Mouse (Mus musculus) right cerebral cortex, adult 2 months (tissue): ENCODE results near the gene 4921517D22Rik.
"Not testable (repeated sequence)": the region's sequence is repeated elsewhere in the genome, so short reads cannot be mapped to it uniquely, and the experiment has no call there.

Experiments used
- DNase-seq, 2 experiments: peaks; one replicate each; pipeline ENCODE4 v3.0.0; 2021 to 2022; ENCODE audit warnings: low spot score in 2 of 2

4921517D22Rik gene

DNA sequence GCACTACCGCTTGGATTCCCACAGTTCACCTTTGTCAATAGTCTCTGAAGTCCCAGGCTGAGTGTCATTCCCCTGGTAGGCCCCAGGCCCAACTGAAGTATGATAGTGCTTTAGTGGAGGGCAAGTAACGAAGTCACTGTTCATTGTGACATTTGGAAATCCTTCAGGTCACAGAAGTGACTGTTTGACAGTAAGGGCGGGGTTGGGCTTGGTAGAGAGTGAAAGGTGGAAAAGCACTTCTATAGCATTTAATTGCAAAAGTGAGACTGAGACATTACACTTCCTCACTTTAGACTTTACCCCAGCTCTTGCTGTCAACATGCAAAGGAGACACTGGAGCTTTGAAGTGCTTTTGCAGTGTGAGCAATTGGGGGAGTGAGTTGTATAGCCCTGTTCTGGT is at the start of gene 4921517D22Rik:
Gene 4921517D22Rik, minus strand, starts transcription at position 101 of the 400 bp plus-strand sequence.
- no peak for DNase-seq

- no peak for DNase-seq
Measured at GRCm38 (mm10) chr13:59741697-59742096, 47.8 kb upstream of the 4921517D22Rik start.

GRCm38 (mm10) chr13:59741096-59741495 is 47.2 kb upstream of the 4921517D22Rik start:
- DNase-seq = no peak

DNA sequence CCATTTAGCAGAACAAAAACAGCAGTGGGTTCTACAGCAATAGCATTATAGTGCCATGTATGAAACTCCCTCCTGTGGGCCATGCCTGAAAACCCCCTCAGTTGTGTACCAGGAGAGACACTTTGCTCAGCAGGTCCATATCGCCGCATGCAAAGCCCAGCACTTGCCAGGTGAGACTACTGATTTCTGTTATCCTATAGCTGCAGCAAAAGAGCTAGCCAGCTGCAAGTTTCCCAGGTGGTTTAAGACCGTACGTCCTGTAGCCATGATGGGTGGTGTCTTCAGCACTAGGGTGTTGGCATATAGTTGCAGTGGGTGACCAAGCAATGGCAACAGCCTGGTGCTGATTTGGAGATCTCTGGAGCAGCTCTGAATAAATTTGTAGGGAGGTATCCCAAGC is 45.5 kb upstream of the 4921517D22Rik start:
- DNase-seq = no peak

GRCm38 (mm10) chr13:59738455-59738854 is 44.5 kb upstream of the 4921517D22Rik start:
- no peak for DNase-seq

DNA sequence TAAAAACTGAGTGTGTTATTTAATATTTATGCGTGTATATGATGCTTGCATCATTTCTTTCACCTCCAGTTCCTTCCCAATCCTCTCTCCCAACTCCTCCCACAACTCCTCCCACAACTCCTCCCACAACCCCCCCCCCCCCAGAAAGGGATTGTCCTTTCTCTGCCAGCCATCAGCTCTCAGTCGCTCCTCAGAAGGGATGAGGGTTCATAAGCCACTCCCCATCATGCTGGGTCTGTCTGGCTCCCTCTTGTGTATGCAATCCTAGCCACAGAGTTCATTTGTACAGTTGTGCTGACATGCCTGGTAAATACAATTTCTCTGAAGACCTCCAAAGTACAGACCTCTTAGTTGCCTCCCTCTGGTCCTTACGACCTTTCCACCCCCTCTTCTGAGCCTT is 41.3 kb upstream of the 4921517D22Rik start:
- no peak for DNase-seq

DNA sequence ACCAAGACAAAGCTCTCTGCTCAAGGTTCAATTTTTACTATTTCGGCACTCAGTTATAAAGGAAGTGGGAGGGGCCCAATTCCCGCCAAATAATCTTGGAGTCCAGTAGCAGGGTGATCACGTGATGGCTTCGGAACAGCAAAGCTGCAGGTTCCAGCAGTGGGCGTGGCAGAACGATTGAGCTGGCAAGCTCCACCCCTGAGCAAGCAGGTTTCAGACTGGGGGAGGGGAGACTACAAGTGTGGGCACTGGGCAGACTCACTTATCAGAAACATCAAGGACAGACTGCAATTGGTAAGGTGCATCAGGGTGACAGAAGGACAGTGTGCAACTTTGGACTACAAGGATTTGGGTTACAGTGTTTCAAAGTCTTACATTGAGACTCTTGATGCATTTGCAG is 40.4 kb upstream of the 4921517D22Rik start:
- DNase-seq = not testable (repeated sequence)

- DNase-seq = no peak
Measured at GRCm38 (mm10) chr13:59733936-59734335, 40.0 kb upstream of the 4921517D22Rik start.

DNA sequence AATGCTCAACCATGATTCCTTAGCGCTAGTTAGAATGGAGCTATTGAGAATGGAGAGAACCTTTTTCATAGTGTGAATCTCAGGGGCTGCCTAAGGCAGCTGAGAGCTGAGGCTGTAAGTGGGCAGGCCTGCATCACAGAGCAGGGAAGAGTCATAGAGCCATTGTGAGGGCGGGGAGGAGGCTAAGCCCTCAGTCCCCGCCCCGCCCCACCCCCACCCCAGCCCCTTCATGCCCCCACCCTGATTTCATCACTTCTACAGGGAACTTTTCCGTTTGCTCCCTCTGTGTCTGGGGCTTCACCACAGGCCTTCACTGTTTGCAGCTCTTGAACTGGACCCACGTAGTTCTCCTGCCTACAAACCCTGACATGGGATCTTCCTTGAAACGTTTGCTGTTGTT is 37.7 kb upstream of the 4921517D22Rik start, which contains the start of gene Spata31d1d:
Gene Spata31d1d, minus strand, starts transcription at position 101 of the 400 bp plus-strand sequence.
- no peak for DNase-seq

GRCm38 (mm10) chr13:59728378-59729093 is 34.6 kb upstream of the 4921517D22Rik start:
- peak; percentile 87 to 91 for DNase-seq

DNA sequence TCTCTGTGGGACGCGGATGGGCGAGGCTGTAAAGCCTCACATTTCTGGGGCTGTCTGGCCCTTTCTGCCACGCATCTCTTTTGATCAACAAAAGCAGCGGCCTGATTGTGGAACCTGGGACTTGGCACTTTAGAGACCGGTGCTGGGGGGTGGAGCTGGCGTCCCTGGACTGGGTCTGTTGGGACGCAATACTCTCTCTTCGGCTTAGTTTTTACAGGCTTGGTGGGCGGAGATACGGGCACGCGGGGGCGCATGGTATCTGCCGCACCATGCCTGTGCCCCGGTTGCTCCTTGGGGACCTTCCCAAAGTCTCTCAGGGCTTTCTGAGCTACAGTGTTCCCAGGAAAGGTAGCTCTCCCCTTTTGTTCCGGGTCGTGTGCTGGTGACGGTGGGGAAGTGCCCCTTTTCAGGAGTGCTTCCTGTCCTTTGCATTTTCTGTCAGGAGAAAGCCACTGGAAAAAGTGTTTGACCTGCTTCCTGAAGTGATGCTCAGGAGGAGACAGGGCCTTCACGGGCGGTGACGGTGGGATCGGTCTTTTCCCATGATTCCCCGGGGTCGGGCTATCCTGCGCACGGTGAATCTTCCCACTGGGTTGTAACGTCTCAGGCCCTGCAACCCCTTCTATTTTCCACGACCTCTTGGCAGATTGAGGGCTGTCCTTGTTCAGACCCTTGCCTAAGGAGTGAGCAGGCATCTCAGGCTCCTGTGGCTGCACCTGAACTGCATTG is 32.4 kb upstream of the 4921517D22Rik start:
- DNase-seq = no peak

- not testable (repeated sequence) for DNase-seq
Measured at GRCm38 (mm10) chr13:59722089-59722488, 28.2 kb upstream of the 4921517D22Rik start.

DNA sequence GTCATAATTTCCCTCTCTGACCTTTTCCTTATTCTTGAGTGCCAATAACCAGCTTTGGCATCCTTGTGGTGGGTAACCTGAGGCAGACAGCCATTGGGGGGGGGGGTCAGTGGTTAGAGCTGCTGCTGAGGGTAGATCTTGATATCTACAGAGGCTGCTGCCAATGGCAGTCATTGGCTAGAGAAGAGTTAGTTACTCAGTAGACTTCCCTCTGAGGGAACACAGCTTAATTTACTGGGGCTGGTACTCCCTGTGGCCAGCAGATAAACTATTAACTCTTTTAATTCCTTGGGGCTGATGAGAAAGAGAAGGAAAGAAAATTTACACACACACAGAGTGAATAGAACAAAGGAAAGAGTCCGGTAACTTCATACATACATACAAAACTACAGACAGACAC is 25.6 kb upstream of the 4921517D22Rik start:
- DNase-seq = no peak

GRCm38 (mm10) chr13:59718857-59719440 is 25.0 kb upstream of the 4921517D22Rik start:
- not testable (repeated sequence) for DNase-seq

GRCm38 (mm10) chr13:59713710-59714109 is 19.8 kb upstream of the 4921517D22Rik start:
- no peak for DNase-seq

DNA sequence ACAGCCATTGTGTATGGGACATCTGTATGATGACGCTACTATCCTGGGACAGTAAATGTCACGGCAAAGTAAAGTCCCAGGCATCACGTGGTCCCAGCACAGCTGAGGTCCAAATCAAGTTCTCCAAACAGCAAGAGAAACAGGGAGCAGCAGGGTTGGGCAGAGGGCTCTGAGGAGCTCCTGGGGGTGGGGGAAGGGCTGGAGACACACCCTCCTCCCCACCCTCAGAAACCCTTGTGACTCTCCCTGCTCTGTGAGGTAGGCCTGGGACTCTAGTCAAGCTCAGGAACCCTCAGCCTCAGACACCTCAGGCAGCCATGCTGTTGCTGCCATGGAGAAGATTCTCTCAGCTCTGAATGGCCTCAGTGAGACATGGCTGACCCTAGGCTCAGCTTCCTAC is 18.1 kb upstream of the 4921517D22Rik start, which contains the start of gene Spata31d1b:
Gene Spata31d1b, plus strand, starts transcription at position 301 of the 400 bp plus-strand sequence.
- not testable (repeated sequence) for DNase-seq

- no peak for DNase-seq
Measured at GRCm38 (mm10) chr13:59710230-59710629, 16.3 kb upstream of the 4921517D22Rik start, which contains the start of gene Spata31d1a. Gene Spata31d1a (minus strand): TSS chr13:59710330.

DNA sequence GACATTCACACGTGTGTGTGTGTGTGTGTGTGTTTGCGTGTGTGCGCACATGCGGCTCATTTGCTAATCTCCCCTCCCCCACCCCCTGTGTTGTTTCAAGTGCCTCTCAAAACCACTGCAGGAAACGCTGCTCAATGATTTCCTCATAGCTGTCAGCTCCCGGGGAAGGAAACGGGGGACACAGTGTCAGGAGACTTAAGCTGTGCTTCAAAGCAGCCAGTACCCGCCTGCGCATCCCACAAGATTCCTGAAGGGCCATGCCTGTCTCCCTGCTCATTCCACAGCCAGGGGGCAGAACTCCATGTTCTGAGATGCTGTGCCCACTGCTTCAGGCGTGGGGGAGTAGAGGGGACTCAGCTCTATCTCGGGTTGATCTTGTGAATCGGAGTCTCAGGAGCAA is 10.7 kb upstream of the 4921517D22Rik start:
- peak; percentile 26 to 32 for DNase-seq

DNA sequence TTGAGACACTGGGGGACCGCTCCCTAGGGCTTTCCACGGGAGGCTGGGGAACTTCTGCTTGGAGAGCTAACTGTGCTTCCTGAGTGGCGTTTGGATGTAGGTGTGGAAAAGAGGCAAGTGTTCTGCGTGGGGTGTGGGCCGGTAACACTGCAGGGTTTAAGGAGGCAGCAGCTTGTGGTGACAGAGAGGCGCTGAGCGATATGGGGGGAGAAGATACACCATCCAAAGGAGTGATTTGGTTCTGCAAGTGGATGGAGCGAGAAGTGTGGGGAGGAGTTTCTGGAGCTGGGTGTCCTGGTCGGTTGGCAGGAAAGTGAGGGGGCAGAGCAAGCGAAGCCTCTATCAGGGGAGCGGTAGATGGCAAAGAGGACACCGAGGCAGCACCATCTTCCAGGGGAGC is 9.6 kb upstream of the 4921517D22Rik start:
- peak; percentile 48 to 52 for DNase-seq

GRCm38 (mm10) chr13:59700137-59700536 is 6.2 kb upstream of the 4921517D22Rik start:
- not testable (repeated sequence) for DNase-seq

DNA sequence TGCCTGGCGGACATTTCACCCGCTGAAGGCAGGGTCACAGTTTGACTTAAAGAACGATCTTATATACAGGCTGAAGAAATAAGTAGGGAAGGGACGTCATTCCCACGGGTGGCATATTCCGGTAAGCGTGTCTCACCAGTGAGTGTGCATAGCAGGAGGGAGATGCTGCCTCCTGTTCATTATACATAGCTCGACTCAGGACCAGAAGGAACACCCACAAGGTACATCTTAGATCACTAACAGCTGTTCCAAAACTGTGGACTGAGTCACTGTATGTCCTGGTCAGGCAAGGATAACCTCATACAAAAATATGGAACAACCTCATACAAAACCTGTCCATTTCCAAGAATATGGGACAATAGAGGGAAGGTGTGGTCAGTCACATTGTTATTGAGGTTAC is 5.2 kb upstream of the 4921517D22Rik start:
- peak in 1 of 2 experiments; percentile 44 for DNase-seq

GRCm38 (mm10) chr13:59695781-59696180 is 1.9 kb upstream of the 4921517D22Rik start:
- no peak for DNase-seq
